Mouse (Mus musculus) heart, adult 2 months (tissue): Measurements from ENCODE around the gene Gm1043.

Experiments used
- CTCF ChIP-seq: fragments of 200-600 bp; IDR thresholded peaks from 2 replicates; pipeline ENCODE4 v1.8.1; 2022; ENCODE audit warnings: antibody characterized with exemption, mild to moderate bottlenecking, moderate library complexity
- EP300 ChIP-seq: fragments of 200-500 bp; IDR thresholded peaks from 2 replicates; pipeline ENCODE4 v1.6.1; 2011; ENCODE audit warnings: low read depth, low read length, control low read depth; ENCODE audit not compliant: insufficient read depth

- TF ChIP-seq CTCF (no peak), EP300 (no peak)
Measured at GRCm38 (mm10) chr5:37197423-37197822, 112.3 kb downstream of the Gm1043 start.
